Mouse (Mus musculus) urinary bladder, postnatal 0 days (tissue): ENCODE results near the gene Gm48551. TPM values are rescaled to one million over a fixed set of nuclear protein-coding genes. Genes with fewer than 3 reads are reported as not detected.

Experiments used
- microRNA-seq: library from miRNA; unstranded; fragments of <30 nt; microRNA quantifications from one replicate; pipeline ENCODE4, GENCODE M21; 2016
- polyA plus RNA-seq: library from polyadenylated mRNA; unstranded; fragments of >200 nt; fragmentation: Nextera tagmentation; extraction: Ambion mirVana; gene quantifications from 2 replicates; pipeline ENCODE4 v1.2.1, GENCODE M21; 2015

The Gm48551 gene
- 1.6 and 2.1 TPM in 2 replicates for polyA plus RNA-seq

DNA sequence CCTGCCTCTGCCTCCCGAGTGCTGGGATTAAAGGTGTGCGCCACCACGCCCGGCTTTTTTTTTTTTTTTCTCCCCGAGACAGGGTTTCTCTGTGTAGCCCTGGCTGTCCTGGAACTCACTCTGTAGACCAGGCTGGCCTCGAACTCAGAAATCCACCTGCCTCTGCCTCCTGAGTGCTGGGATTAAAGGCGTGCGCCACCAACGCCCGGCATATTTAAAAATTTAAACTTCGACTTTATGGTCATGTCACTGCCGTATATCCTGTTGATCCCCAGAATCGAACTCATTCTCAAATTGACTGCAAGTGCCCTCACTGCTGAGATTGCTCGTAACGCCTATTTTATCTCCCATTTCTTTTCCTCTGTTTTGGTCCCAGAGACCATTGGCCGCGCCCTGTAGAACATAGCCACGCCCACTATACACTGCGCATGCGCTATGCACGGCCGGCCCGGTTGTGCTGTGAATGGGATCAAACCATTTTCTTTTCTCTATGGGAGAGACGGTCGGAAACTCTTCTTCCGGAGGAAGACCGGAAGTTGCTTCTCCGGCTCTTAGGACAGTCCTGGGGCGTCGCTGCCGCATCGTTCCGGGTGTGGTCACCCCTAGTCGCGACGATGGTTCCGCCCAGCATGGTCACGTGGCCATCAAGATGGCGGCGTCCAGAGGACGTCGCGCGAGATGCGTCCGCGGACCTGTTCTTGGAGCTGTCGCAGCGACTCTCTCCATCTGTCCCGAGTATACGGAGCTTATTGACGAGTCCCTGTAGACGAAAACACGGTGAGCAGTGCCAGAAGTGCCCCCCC, at the start of gene Gm48551, which contains the start of gene Dohh:
Gene Gm48551, plus strand, starts transcription at position 665 of the 803 bp plus-strand sequence.
Gene Dohh, plus strand, starts transcription at position 627 of the 803 bp plus-strand sequence.

GRCm38 (mm10) chr10:81342686-81343505, 41.4 kb upstream of the Gm48551 start, which contains the start of gene Gipc3:
TSS of gene Gipc3 (minus strand) at chr10:81343266.

DNA sequence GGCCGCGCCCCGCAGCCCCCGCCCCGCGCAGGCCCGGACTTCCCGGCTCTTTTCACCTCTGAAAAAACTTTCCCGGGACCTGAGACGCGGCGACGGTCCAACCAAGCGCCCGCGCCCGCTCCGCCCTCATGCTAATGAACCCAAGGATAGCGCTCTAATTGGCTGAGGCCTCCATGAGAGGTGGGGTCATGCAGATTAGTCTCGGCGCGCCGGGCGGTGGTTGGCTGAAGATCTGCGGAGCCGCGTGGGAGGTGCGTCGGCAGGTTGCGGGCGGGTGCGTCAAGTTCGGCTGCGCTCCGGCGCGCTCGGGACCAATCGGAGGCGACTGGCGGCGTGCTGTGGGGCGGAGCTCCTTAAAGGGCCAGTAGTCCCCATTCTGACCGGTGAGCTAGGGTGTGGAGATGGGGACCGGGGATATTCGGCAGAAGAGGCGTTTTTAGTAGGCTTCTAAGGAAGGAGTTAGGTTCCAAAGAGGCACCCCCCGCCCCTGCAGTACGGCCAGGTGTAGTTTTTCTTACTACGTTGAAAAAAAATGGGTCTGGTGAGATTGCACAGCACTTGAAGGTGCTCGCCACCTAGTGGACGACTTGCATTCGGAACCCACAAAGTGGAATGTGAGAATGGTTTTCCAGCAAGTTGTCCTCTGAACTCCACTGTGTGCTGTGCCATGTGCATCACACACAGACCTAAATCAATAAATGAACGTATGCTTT, 33.8 kb upstream of the Gm48551 start, which contains the start of gene Hmg20b:
Gene Hmg20b, minus strand, starts transcription at position 130 of the 713 bp plus-strand sequence.

GRCm38 (mm10) chr10:81356991-81357844, 27.0 kb upstream of the Gm48551 start, which contains the start of gene Mfsd12:
TSS of gene Mfsd12 (plus strand) at chr10:81357491.

DNA sequence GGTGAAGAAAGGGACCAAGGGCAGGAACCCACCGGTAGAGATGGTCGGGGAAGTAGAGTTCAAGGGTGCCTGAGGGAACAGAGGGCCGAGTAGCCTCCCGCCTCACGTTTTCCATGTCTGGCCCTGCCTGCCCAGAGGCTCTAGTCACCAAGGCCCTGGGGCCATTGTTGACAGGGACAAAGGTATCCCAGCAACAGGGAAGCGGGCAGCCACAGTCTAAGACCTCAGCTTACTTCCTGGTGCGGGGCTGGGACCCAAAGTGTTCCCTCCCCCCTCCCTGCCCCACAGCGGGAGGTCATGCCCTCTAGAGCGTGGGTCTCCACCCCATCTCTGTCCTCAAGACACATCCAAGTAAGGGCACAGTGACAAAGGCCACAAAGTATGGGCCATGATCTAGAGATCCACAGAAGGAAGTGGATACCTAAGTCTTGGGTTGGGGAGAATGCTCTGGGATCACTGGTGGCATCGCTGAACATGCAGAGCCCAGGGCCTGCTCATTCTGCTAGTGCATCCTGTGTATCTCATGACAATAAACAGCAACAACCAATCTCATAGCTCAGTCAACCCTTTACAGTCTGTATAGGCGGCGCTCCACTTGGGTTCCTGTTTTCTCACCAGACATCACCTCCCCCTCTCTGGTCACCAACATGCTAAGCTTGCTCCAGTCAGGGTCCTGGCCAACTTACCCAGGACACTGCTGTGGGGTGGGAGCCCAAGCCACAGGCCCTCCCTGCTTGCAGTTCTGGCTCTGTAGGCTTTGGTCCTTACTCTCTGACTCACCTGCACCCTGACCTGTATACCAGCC, 18.4 kb upstream of the Gm48551 start, which contains the start of gene 4930404N11Rik:
Gene 4930404N11Rik, minus strand, starts transcription at position 145 of the 805 bp plus-strand sequence.

DNA sequence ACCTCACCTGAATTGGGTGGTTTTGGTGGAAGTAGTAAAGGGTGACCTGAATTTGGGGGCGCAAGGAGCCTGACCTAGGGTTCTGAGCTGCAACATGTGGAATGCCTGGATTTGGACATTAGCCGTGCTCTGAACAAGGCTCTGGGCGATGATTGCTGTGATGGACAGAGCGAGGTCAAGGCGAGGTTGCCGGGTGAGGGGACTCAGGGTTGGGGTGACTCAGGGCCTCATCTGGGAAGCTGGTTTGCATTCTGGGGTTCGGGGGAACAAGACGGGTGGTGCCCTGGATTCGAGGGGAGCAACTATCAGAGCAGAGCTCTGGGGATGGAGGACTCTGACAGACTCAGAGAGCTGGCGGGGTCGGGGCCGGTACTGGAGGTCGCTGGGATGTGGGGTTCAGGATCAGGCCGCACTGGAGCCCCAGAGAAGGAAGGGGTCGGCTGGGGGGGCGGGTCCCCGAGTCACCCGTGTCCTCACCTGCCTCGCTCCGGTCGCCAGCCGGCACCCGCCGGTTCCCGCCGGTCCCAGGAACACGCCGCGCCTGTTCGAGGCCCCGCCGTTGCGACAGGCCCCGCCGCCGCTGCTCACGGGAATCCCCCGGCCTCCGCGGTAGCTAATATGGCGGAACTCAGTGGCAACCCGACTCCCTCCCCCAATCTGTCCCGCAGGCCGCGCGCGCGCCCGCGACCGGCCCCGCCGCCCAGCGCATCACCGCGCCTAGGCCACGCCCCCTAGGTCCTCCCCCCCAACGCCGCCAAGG, 6.3 kb upstream of the Gm48551 start, which contains the start of gene Fzr1:
Gene Fzr1, minus strand, starts transcription at position 724 of the 760 bp plus-strand sequence.

DNA sequence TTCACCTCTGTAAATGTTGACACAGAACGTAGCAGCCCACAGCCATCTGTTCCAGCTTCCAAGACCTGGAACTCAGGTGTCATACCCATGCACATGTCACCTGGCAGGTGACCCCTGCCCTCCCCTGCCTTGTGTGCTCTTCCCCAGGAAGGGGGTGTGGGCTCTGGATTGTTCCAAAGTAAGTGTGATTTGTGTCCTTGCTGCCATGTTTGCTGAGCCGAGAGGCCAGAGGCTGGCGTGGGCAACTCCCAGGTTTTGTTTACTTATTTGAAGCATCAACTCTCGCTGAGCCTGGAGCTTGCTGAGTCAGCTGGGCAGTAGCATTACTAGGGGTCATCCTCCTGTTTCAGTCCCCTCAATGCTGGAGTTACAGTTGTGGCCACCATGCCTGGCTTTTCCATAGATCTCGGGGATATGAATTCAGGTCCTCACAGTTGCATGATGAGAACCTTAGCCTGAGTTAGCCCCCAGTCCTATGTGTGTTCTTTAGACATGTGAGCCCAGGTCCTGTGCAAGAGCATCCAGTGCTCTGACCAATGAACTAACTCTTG, 4.3 kb downstream of the Gm48551 start, which contains the start of gene Gm48552:
Gene Gm48552, plus strand, starts transcription at position 501 of the 551 bp plus-strand sequence.

DNA sequence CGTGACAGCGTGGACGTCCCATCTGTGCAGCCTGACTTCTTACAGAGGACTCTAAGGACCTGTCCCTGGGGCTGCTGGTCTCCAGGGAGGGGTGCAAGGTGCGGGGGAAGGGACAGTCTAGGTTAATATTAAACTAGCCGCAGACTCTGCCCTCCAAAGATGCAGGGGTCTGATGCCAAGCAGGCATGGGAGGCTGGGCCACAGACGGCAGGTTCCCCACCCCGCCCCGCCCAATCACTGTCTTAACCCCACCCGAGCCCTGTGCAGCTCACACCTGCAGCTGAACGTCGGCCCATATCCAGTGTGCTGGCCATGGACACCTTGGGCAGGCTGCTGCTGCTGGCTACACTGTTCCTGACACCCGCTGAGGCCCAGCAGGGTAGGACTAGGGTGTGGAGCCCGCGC, 8.5 kb downstream of the Gm48551 start, which contains the start of gene Smim24:
Gene Smim24, plus strand, starts transcription at position 271 of the 405 bp plus-strand sequence.

Small RNA genes within 50 kb of the gene (microRNA-seq; reads per million reads assigned to microRNA genes)
- gene Mir1191b (1.9 reads per million), gene Mir6913 (not detected)

Other genes with a start within 250 kb of the Gm48551 start
- gene Zbtb7a, start 249.2 kb upstream of the Gm48551 start, polyA plus RNA-seq, result 45.5 and 48.9 TPM in 2 replicates
- gene Pias4, start 216.5 kb upstream of the Gm48551 start, polyA plus RNA-seq, result 19.0 and 21.1 TPM in 2 replicates
- gene Eef2, start 207.8 kb upstream of the Gm48551 start, polyA plus RNA-seq, result 446 and 467 TPM in 2 replicates
- gene Dapk3, start 201.5 kb upstream of the Gm48551 start, polyA plus RNA-seq, result 54.2 and 57.0 TPM in 2 replicates
- gene 4930442H23Rik, start 200.6 kb upstream of the Gm48551 start, polyA plus RNA-seq, result 0.12 and 0.23 TPM in 2 replicates
- gene Nmrk2, start 182.4 kb upstream of the Gm48551 start, polyA plus RNA-seq, result 0.31 and 0.40 TPM in 2 replicates
- 0.08 and 0.18 TPM in 2 replicates for gene Atcay, start 153.6 kb upstream of the Gm48551 start, polyA plus RNA-seq
- 3.7 and 4.1 TPM in 2 replicates for gene Zfr2, start 151.3 kb upstream of the Gm48551 start, polyA plus RNA-seq
- 0.53 and 0.67 TPM in 2 replicates for gene Matk, start 131.5 kb upstream of the Gm48551 start, polyA plus RNA-seq
- gene Mrpl54, start 117.5 kb upstream of the Gm48551 start, polyA plus RNA-seq, result 227 and 233 TPM in 2 replicates
- 43.8 and 51.5 TPM in 2 replicates for gene Apba3, start 117.5 kb upstream of the Gm48551 start, polyA plus RNA-seq
- 12.6 and 14.9 TPM in 2 replicates for gene Tjp3, start 92.9 kb upstream of the Gm48551 start, polyA plus RNA-seq
- gene Pip5k1c, start 91.5 kb upstream of the Gm48551 start, polyA plus RNA-seq, result 31.1 and 32.7 TPM in 2 replicates
- gene Cactin, start 63.4 kb upstream of the Gm48551 start, polyA plus RNA-seq, result 18.1 and 20.3 TPM in 2 replicates
- 28.6 and 36.1 TPM in 2 replicates for gene Tbxa2r, start 55.7 kb upstream of the Gm48551 start, polyA plus RNA-seq
- gene Gipc3, start 41.2 kb upstream of the Gm48551 start, polyA plus RNA-seq, result 0.65 and 0.87 TPM in 2 replicates
- 67.4 and 70.3 TPM in 2 replicates for gene Hmg20b, start 34.0 kb upstream of the Gm48551 start, polyA plus RNA-seq
- 12.5 and 12.6 TPM in 2 replicates for gene Mfsd12, start 27.0 kb upstream of the Gm48551 start, polyA plus RNA-seq
- 1.5 and 1.8 TPM in 2 replicates for gene 4930404N11Rik, start 18.6 kb upstream of the Gm48551 start, polyA plus RNA-seq
- 35.5 and 38.2 TPM in 2 replicates for gene Fzr1, start 6.0 kb upstream of the Gm48551 start, polyA plus RNA-seq
- 67.0 and 71.2 TPM in 2 replicates for gene Dohh, start within 50 bp of the Gm48551 start, polyA plus RNA-seq
- gene Gm48552, start 4.5 kb downstream of the Gm48551 start, polyA plus RNA-seq, result 0.42 and 0.73 TPM in 2 replicates
- gene Smim24, start 8.6 kb downstream of the Gm48551 start, polyA plus RNA-seq, result 1.7 and 2.0 TPM in 2 replicates
- 69.4 and 71.2 TPM in 2 replicates for gene Nfic, start 71.2 kb downstream of the Gm48551 start, polyA plus RNA-seq
- 0.12 and 0.18 TPM in 2 replicates for gene Celf5, start 98.2 kb downstream of the Gm48551 start, polyA plus RNA-seq
- gene Ncln, start 111.9 kb downstream of the Gm48551 start, polyA plus RNA-seq, result 49.9 and 50.1 TPM in 2 replicates
- 0.20 and 0.71 TPM in 2 replicates for gene S1pr4, start 115.7 kb downstream of the Gm48551 start, polyA plus RNA-seq
- 6.1 and 11.1 TPM in 2 replicates for gene Gna15, start 139.8 kb downstream of the Gm48551 start, polyA plus RNA-seq
- 48.8 and 49.2 TPM in 2 replicates for gene Gna11, start 160.7 kb downstream of the Gm48551 start, polyA plus RNA-seq
- 437 and 457 TPM in 2 replicates for gene Aes, start 175.0 kb downstream of the Gm48551 start, polyA plus RNA-seq
- 6.6 and 7.9 TPM in 2 replicates for gene Tle2, start 190.1 kb downstream of the Gm48551 start, polyA plus RNA-seq
- gene Tle6, start 216.6 kb downstream of the Gm48551 start, polyA plus RNA-seq, result 15.5 and 16.2 TPM in 2 replicates
- gene BC025920, start 221.8 kb downstream of the Gm48551 start, polyA plus RNA-seq, result 0.18 and 0.62 TPM in 2 replicates
- 15.9 and 19.7 TPM in 2 replicates for gene Sirt6, start 243.3 kb downstream of the Gm48551 start, polyA plus RNA-seq
- 6.1 and 7.6 TPM in 2 replicates for gene Ankrd24, start 244.1 kb downstream of the Gm48551 start, polyA plus RNA-seq